Mouse (Mus musculus): ENCODE measurements at regions not wholly inside any gene's neighbourhood (a gene's known extent, or its start where the extent isn't known, plus 50 kb on each side); places are given as distances from the start of the nearest gene placed in this dataset.

DNA sequence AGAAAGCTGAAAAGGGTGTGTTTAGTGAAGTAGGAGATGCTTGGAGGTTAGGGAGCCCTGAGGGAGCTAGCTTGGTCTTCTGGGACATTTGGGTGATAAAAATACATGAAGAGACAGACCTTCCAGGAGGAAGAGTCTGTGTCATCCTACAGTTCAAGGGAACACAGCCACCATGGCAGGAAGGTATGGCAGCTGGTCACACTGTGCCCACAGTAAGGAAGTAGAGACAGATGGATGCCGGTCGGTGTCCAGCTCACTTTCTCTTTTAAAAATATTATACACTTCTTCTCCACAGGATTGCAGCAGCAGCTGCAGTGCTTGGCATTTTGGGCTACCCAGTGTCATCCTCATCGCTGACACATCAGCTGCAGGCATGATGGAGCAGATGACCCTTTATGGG lies 63.0 kb downstream of the Rplp1 start:
- TF ChIP-seq CTCF (IDR thresholded peaks at IDR 0.05; ENCODE audit: low read depth) = no peak
- TF ChIP-seq EP300 (IDR thresholded peaks at IDR 0.05; ENCODE audit: low read depth) = no peak
